Mouse (Mus musculus): Measurements from ENCODE around the gene Med15. TPM values are rescaled to one million over a fixed set of nuclear protein-coding genes. Genes with fewer than 3 reads are reported as not detected.

Med15 gene
- total and polyA plus RNA-seq, 2 experiments from 2014 or later, result 18.6 to 40.2 TPM

DNA sequence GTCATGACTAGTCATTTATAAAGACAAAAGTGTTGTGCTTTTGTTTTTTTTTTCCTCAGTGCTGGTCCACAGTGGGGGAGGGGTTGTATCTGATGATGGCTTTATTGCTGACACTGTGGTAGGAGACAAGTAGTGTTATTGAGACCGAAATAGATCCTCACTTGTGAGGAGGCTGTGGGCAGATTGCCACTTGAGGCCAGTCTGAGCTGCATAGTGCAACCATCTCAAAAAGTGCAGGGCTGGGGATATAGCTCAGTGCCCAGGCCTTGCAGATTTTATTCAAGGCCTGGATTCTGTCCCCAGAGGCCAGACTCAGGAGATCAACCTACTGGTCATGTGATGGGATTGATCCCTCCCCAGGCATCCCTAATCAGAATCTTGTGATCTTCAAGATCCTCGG lies 95.8 kb downstream of the Med15 start:
- Histone ChIP-seq H3K4me3 (ENCODE audit: low read depth, low read length) (no peak overlapping the region), H3K27me3 (ENCODE audit: control insufficient read depth, insufficient read depth, low read length) (no peaks in the 10 kb centered on the region), H3K36me3 (replicated peaks; ENCODE audit: control insufficient read depth, insufficient read depth, low read length) (peaks cover 48% of the 10 kb centered on the region), H3K9me3 (replicated peaks; ENCODE audit: control insufficient read depth, low read length) (no peaks in the 10 kb centered on the region), H3K4me2 (ENCODE audit: low read depth, low read length) (no peak overlapping the region), H3K27ac (ENCODE audit: low read depth) (no peak overlapping the region), H3K9ac (replicated peaks; ENCODE audit: low read depth, low read length) (no peak overlapping the region), H3K4me1 (ENCODE audit: control insufficient read depth, insufficient read depth) (peaks cover 8% of the 10 kb centered on the region; the same call in 1 of the 2 replicates)
- DNase-seq (ENCODE audit: low spot score) (no peak), ATAC-seq (ENCODE audit: insufficient read depth, low read depth) (no peak)
- 51% methylated on average over 2 of the region's 2 CpGs for WGBS
- TF ChIP-seq EP300 (IDR thresholded peaks at IDR 0.05; ENCODE audit: low read depth), result no peak
- no peak for TF ChIP-seq CTCF (IDR thresholded peaks at IDR 0.05; ENCODE audit: low read depth)

- DNase-seq (ENCODE audit: low spot score) (no peak), ATAC-seq (ENCODE audit: insufficient read depth, low read depth) (no peak)
- H3K9ac ChIP-seq (replicated peaks; ENCODE audit: low read depth, low read length), result no peak overlapping the region
- WGBS, result 70% methylated on average over 8 of the region's 8 CpGs
- H3K27me3 ChIP-seq (ENCODE audit: control insufficient read depth, insufficient read depth, low read length), result no peaks in the 10 kb centered on the region
- H3K4me2 ChIP-seq (ENCODE audit: low read depth, low read length), result no peak overlapping the region
- H3K4me3 ChIP-seq (ENCODE audit: low read depth, low read length), result no peak overlapping the region
- no peak overlapping the region for H3K27ac ChIP-seq (ENCODE audit: low read depth)
- H3K9me3 ChIP-seq (replicated peaks; ENCODE audit: control insufficient read depth, low read length), result no peaks in the 10 kb centered on the region
- H3K4me1 ChIP-seq (ENCODE audit: control insufficient read depth, insufficient read depth), result peaks cover 8% of the 10 kb centered on the region; the same call in 1 of the 2 replicates
- H3K36me3 ChIP-seq (replicated peaks; ENCODE audit: control insufficient read depth, insufficient read depth, low read length), result peaks cover 45% of the 10 kb centered on the region
- TF ChIP-seq EP300 (IDR thresholded peaks at IDR 0.05; ENCODE audit: low read depth) (no peak), CTCF (IDR thresholded peaks at IDR 0.05; ENCODE audit: low read depth) (peak; percentile 21)
Observed at GRCm38 (mm10) chr16:17633481-17634181, 99.1 kb downstream of the Med15 start.

GRCm38 (mm10) chr16:17632580-17632979 lies 100.1 kb downstream of the Med15 start:
- 94% methylated on average over 2 of the region's 2 CpGs for WGBS
- Histone ChIP-seq H3K27me3 (ENCODE audit: control insufficient read depth, insufficient read depth, low read length) (no peaks in the 10 kb centered on the region), H3K4me2 (ENCODE audit: low read depth, low read length) (no peak overlapping the region), H3K27ac (ENCODE audit: low read depth) (no peak overlapping the region), H3K9ac (replicated peaks; ENCODE audit: low read depth, low read length) (no peak overlapping the region), H3K4me3 (ENCODE audit: low read depth, low read length) (no peak overlapping the region), H3K9me3 (replicated peaks; ENCODE audit: control insufficient read depth, low read length) (no peaks in the 10 kb centered on the region), H3K4me1 (ENCODE audit: control insufficient read depth, insufficient read depth) (peaks cover 8% of the 10 kb centered on the region; the same call in 1 of the 2 replicates), H3K36me3 (replicated peaks; ENCODE audit: control insufficient read depth, insufficient read depth, low read length) (peaks cover 47% of the 10 kb centered on the region)
- no peak for TF ChIP-seq CTCF (IDR thresholded peaks at IDR 0.05; ENCODE audit: low read depth)
- TF ChIP-seq EP300 (IDR thresholded peaks at IDR 0.05; ENCODE audit: low read depth), result no peak
- DNase-seq (ENCODE audit: low spot score), result no peak
- no peak for ATAC-seq (ENCODE audit: insufficient read depth, low read depth)

- TF ChIP-seq EP300 (IDR thresholded peaks at IDR 0.05; ENCODE audit: low read depth) (no peak), CTCF (IDR thresholded peaks at IDR 0.05; ENCODE audit: low read depth) (no peak)
- Histone ChIP-seq H3K27me3 (ENCODE audit: control insufficient read depth, insufficient read depth, low read length) (no peaks in the 10 kb centered on the region), H3K27ac (ENCODE audit: low read depth) (no peak overlapping the region), H3K36me3 (replicated peaks; ENCODE audit: control insufficient read depth, insufficient read depth, low read length) (peaks cover 80% of the 10 kb centered on the region), H3K9me3 (replicated peaks; ENCODE audit: control insufficient read depth, low read length) (no peaks in the 10 kb centered on the region), H3K4me1 (ENCODE audit: control insufficient read depth, insufficient read depth) (no peaks in the 10 kb centered on the region), H3K4me3 (ENCODE audit: low read depth, low read length) (no peak overlapping the region), H3K4me2 (ENCODE audit: low read depth, low read length) (no peak overlapping the region), H3K9ac (replicated peaks; ENCODE audit: low read depth, low read length) (no peak overlapping the region)
- DNase-seq (ENCODE audit: low spot score) (no peak), ATAC-seq (ENCODE audit: insufficient read depth, low read depth) (no peak)
- 95% methylated on average over 5 of the region's 5 CpGs for WGBS
Observed at GRCm38 (mm10) chr16:17626269-17626555, 106.5 kb downstream of the Med15 start.

GRCm38 (mm10) chr16:17625488-17626268 lies 107.0 kb downstream of the Med15 start:
- Histone ChIP-seq H3K36me3 (replicated peaks; ENCODE audit: control insufficient read depth, insufficient read depth, low read length) (peaks cover 74% of the 10 kb centered on the region), H3K4me2 (ENCODE audit: low read depth, low read length) (no peak overlapping the region), H3K9ac (replicated peaks; ENCODE audit: low read depth, low read length) (no peak overlapping the region), H3K27ac (ENCODE audit: low read depth) (no peak overlapping the region), H3K4me1 (ENCODE audit: control insufficient read depth, insufficient read depth) (no peaks in the 10 kb centered on the region), H3K9me3 (replicated peaks; ENCODE audit: control insufficient read depth, low read length) (no peaks in the 10 kb centered on the region), H3K27me3 (ENCODE audit: control insufficient read depth, insufficient read depth, low read length) (no peaks in the 10 kb centered on the region), H3K4me3 (ENCODE audit: low read depth, low read length) (no peak overlapping the region)
- DNase-seq (ENCODE audit: low spot score) (no peak), ATAC-seq (ENCODE audit: insufficient read depth, low read depth) (no peak; the same call in 1 of the 2 replicates)
- TF ChIP-seq CTCF (IDR thresholded peaks at IDR 0.05; ENCODE audit: low read depth) (peak; percentile 62), EP300 (IDR thresholded peaks at IDR 0.05; ENCODE audit: low read depth) (no peak)
- 67% methylated on average over 8 of the region's 8 CpGs for WGBS
